Comparison of ENCODE assay signal across 9 mouse cellular contexts in the genomic region with DNA sequence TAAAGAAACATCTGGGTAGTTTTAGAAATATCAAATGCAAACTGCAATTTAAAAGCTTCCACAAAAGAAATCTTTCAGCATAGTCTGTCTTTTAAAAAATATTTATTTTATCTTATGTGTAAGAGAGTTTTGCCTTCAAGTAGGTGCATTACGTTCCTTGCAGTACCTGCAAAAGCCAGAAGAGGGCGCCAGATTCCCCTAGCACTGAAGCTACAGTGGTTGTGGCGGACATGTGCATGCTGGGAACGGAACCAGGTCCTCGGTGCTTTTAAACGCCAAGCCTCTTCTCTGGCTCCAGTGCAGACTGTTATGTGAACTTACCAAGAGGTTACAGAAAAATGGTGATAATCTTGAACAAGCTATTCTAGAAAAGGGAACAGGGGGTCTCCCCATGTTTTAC. TPM values are rescaled to one million over a fixed set of nuclear protein-coding genes. Genes with fewer than 3 reads are reported as not detected.
DNase-seq lines count a peak whose midpoint lies in the region; ATAC-seq and TF ChIP-seq lines count a peak whose summit lies in the region.
"Had no signal": no experiment of that assay in that cellular context is flagged by ENCODE, and none has a peak within 500 bp of the region (broad histone marks: within the 10 kb centered on the region; RNA-seq: fewer than 3 reads in every experiment).

No protein-coding gene starts in this region.

- TF ChIP-seq POLR2A in CH12.LX (IDR thresholded peaks at IDR 0.05; ENCODE audit: low read depth, low read length) = no peak
- TF ChIP-seq POLR2A in bone marrow, adult 2 months (IDR thresholded peaks at IDR 0.05; ENCODE audit: borderline replicate concordance, control insufficient read depth, low read depth, low read length) = no peak

- no peak overlapping the region for H3K4me2 ChIP-seq in intestine, postnatal 0 days (replicated peaks; ENCODE audit: low read depth)
- no peak overlapping the region for H3K4me2 ChIP-seq in intestine, embryonic 15.5 days (replicated peaks)
- H3K4me2 ChIP-seq in CH12.LX (ENCODE audit: insufficient read depth, low read depth, poor library complexity, severe bottlenecking) = no peak overlapping the region
- H3K4me2 ChIP-seq: embryonic facial prominence, embryonic 13.5 days had no signal

- no peak for TF ChIP-seq EP300 in CH12.LX (IDR thresholded peaks at IDR 0.05; ENCODE audit: low read length)

- H3K4me1 ChIP-seq in intestine, postnatal 0 days (replicated peaks; ENCODE audit: control insufficient read depth, insufficient read depth, low read length) = no peaks in the 10 kb centered on the region
- H3K4me1 ChIP-seq in intestine, embryonic 15.5 days (replicated peaks) = peaks cover 4% of the 10 kb centered on the region
- peaks cover 11 to 14% of the 10 kb centered on the region in 2 experiments for H3K4me1 ChIP-seq in CH12.LX (ENCODE audit: control insufficient read depth in 1 of 2, insufficient read depth in 2 of 2)
- H3K4me1 ChIP-seq in bone marrow, adult 2 months (ENCODE audit: control insufficient read depth, insufficient read depth, low read length) = peaks cover 6% of the 10 kb centered on the region

- H3K79me2 ChIP-seq in CH12.LX (replicated peaks; ENCODE audit: control insufficient read depth, extremely low read depth, insufficient read depth, poor library complexity, severe bottlenecking) = no peaks in the 10 kb centered on the region

- 71% methylated on average over 6 of the region's 6 CpGs for WGBS in intestine, postnatal 0 days
- 70% methylated on average over 6 of the region's 6 CpGs for WGBS in intestine, embryonic 15.5 days
- 69% methylated on average over 6 of the region's 6 CpGs for WGBS in bone marrow, adult 2 months

- no peaks in the 10 kb centered on the region for H3K36me3 ChIP-seq in intestine, postnatal 0 days (ENCODE audit: control insufficient read depth, insufficient read depth)
- no peaks in the 10 kb centered on the region for H3K36me3 ChIP-seq in intestine, embryonic 15.5 days
- no peaks in the 10 kb centered on the region for H3K36me3 ChIP-seq in CH12.LX (replicated peaks in 1 of 2; ENCODE audit: control insufficient read depth in 1 of 2, insufficient read depth in 1 of 2, low read length in 1 of 2)
- H3K36me3 ChIP-seq in splenic B cell, adult 2 months (ENCODE audit: control insufficient read depth, insufficient read depth, low read length, poor library complexity, severe bottlenecking) = no peaks in the 10 kb centered on the region
- H3K36me3 ChIP-seq: embryonic facial prominence, embryonic 13.5 days had no signal

- H3K9me3 ChIP-seq in intestine, postnatal 0 days (ENCODE audit: control insufficient read depth) = no peaks in the 10 kb centered on the region
- no peaks in the 10 kb centered on the region for H3K9me3 ChIP-seq in intestine, embryonic 15.5 days
- peaks cover 4% of the 10 kb centered on the region for H3K9me3 ChIP-seq in CH12.LX (replicated peaks; ENCODE audit: low read length)
- H3K9me3 ChIP-seq: embryonic facial prominence, embryonic 13.5 days had no signal

- dilution Hi-C loops in CH12.LX (cut with MboI; ENCODE audit: extremely low pct_ligation_motif_present, extremely low pct_unique_long_range_greater_than_20kb, low sequenced_read_pairs) = no loop called here

- H3K9ac ChIP-seq in intestine, postnatal 0 days (ENCODE audit: low read depth, low read length) = no peak overlapping the region
- no peak overlapping the region for H3K9ac ChIP-seq in intestine, embryonic 15.5 days
- H3K9ac ChIP-seq in CH12.LX (ENCODE audit: insufficient read depth, low read depth) = no peak overlapping the region
- H3K9ac ChIP-seq: embryonic facial prominence, embryonic 13.5 days had no signal

- peak; percentile 18 for TF ChIP-seq RAD21 in CH12.LX (IDR thresholded peaks at IDR 0.05; ENCODE audit: low read depth, low read length)

- peak; percentile 77 for TF ChIP-seq CTCF in intestine, postnatal 0 days (IDR thresholded peaks at IDR 0.05; ENCODE audit: low read depth)
- peak; percentile 67 to 89 for TF ChIP-seq CTCF in CH12.LX (conservative IDR thresholded peaks at IDR 0.05 in 1 of 2, IDR thresholded peaks at IDR 0.05 in 1 of 2; ENCODE audit: low read depth in 2 of 2, low read length in 2 of 2)
- peak; percentile 69 for TF ChIP-seq CTCF in bone marrow, adult 2 months (IDR thresholded peaks at IDR 0.05; ENCODE audit: control insufficient read depth, insufficient read depth, low read length)

- ATAC-seq in intestine, postnatal 0 days = no peak
- ATAC-seq in intestine, embryonic 15.5 days = no peak
- no peak for ATAC-seq in monocyte, adult 5-6 weeks (replicated peaks; ENCODE audit: insufficient number of reproducible peaks, low FRiP score, low TSS enrichment, poor library complexity, severe bottlenecking)

- no peak overlapping the region for H3K4me3 ChIP-seq in intestine, postnatal 0 days (ENCODE audit: low read depth, low read length)
- no peak overlapping the region for H3K4me3 ChIP-seq in intestine, embryonic 15.5 days (replicated peaks)
- H3K4me3 ChIP-seq in CH12.LX (replicated peaks in 1 of 3; ENCODE audit: low read depth in 2 of 3, low read length in 2 of 3, poor library complexity in 1 of 3) = no peak overlapping the region
- H3K4me3 ChIP-seq in bone marrow, adult 2 months (replicated peaks; ENCODE audit: control insufficient read depth, low read depth, low read length) = no peak overlapping the region
- H3K4me3 ChIP-seq: embryonic facial prominence, embryonic 13.5 days had no signal

- H3K27me3 ChIP-seq in intestine, postnatal 0 days (replicated peaks; ENCODE audit: control insufficient read depth, insufficient read depth, low read length) = no peaks in the 10 kb centered on the region
- H3K27me3 ChIP-seq in intestine, embryonic 15.5 days (replicated peaks) = no peaks in the 10 kb centered on the region
- H3K27me3 ChIP-seq in CH12.LX (replicated peaks) = peaks cover 71% of the 10 kb centered on the region
- H3K27me3 ChIP-seq in splenic B cell, adult 2 months (ENCODE audit: control insufficient read depth, insufficient read depth, low read length, poor library complexity, severe bottlenecking) = no peaks in the 10 kb centered on the region
- H3K27me3 ChIP-seq: embryonic facial prominence, embryonic 13.5 days had no signal

- no peak overlapping the region for H3K27ac ChIP-seq in intestine, postnatal 0 days (ENCODE audit: low read depth, low read length)
- H3K27ac ChIP-seq in intestine, embryonic 15.5 days = no peak overlapping the region
- no peak overlapping the region for H3K27ac ChIP-seq in CH12.LX (ENCODE audit: insufficient read depth, low read depth)
- no peak overlapping the region for H3K27ac ChIP-seq in bone marrow, adult 2 months (ENCODE audit: control insufficient read depth, insufficient read depth, low read depth, low read length, poor library complexity)
- H3K27ac ChIP-seq: embryonic facial prominence, embryonic 13.5 days had no signal

- peak; percentile 49 for DNase-seq in CH12.LX (ENCODE audit: extremely low read depth)
- peak; percentile 67 for DNase-seq in splenic B cell, adult 2 months (ENCODE audit: low read depth, low spot score)
- DNase-seq in adrenal gland, adult 2 months = no peak
- DNase-seq in layer of hippocampus, adult 9-10 months (ENCODE audit: low spot score) = no peak

- in situ Hi-C loops in CH12.LX (cut with MboI; ENCODE audit: low pct_ligation_motif_present, low pct_unique_long_range_greater_than_20kb, low sequenced_read_pairs) = no loop called here

RNA-seq across cellular contexts. Expression of a gene that starts 16.3 kb away (rescaled TPM):
- 11.3 and 11.7 TPM in 2 replicates for polyA plus RNA-seq in intestine, postnatal 0 days (2015; fragmentation: Nextera tagmentation; extraction: Ambion mirVana)
- 13.1 and 14.7 TPM in 2 replicates for polyA plus RNA-seq in intestine, embryonic 15.5 days (2015; fragmentation: Nextera tagmentation; extraction: Ambion mirVana)
- total RNA-seq in CH12.LX (2012; rRNA removed) (12.1 and 13.6 TPM in 2 replicates), CH12.LX (2014; rRNA removed) (6.0 and 7.0 TPM in 2 replicates)
- polyA plus RNA-seq in CH12.LX (2012; ENCODE audit: insufficient read length, low read depth) = 6.2 and 9.7 TPM in 2 replicates
- polyA plus RNA-seq in bone marrow, adult 2 months (2011; ENCODE audit: insufficient read depth, insufficient read length, low replicate concordance, missing spikeins) = 7.4 and 15.0 TPM in 2 replicates
- 10 to 100 TPM; 10.1 to 17.1 TPM for total RNA-seq in adrenal gland, adult 2 months (2021)
- 26.4 and 40.6 TPM in 2 replicates for polyA plus RNA-seq in adrenal gland, adult 2 months (2012; rRNA removed)
- total RNA-seq in monocyte, adult 5-6 weeks (2017) = 9.4 to 14.5 TPM (median 13.7 TPM) in 3 replicates

RNA-seq across cellular contexts. Expression of a gene that starts 32.3 kb away (rescaled TPM):
- 5.2 and 6.1 TPM in 2 replicates for polyA plus RNA-seq in intestine, postnatal 0 days (2015; fragmentation: Nextera tagmentation; extraction: Ambion mirVana)
- polyA plus RNA-seq in intestine, embryonic 15.5 days (2015; fragmentation: Nextera tagmentation; extraction: Ambion mirVana) = 6.3 and 6.6 TPM in 2 replicates
- total RNA-seq in CH12.LX (2012; rRNA removed) (0.13 and 0.76 TPM in 2 replicates), CH12.LX (2014; rRNA removed) (0.15 and 0.19 TPM in 2 replicates)
- polyA plus RNA-seq in CH12.LX (2012; ENCODE audit: insufficient read length, low read depth) = 0.12 TPM in 1 of 2 replicates, not detected in the other
- polyA plus RNA-seq in bone marrow, adult 2 months (2011; ENCODE audit: insufficient read depth, insufficient read length, low replicate concordance, missing spikeins) = 1.5 and 1.8 TPM in 2 replicates
- total RNA-seq in adrenal gland, adult 2 months (2021) = 10 to 100 TPM; 14.8 to 24.8 TPM
- 14.6 and 17.9 TPM in 2 replicates for polyA plus RNA-seq in adrenal gland, adult 2 months (2012; rRNA removed)
- not detected in 3 replicates for total RNA-seq in monocyte, adult 5-6 weeks (2017)

RNA-seq across cellular contexts. Expression of a gene that starts 41.4 kb away (rescaled TPM):
- 35.0 and 36.1 TPM in 2 replicates for polyA plus RNA-seq in intestine, postnatal 0 days (2015; fragmentation: Nextera tagmentation; extraction: Ambion mirVana)
- polyA plus RNA-seq in intestine, embryonic 15.5 days (2015; fragmentation: Nextera tagmentation; extraction: Ambion mirVana) = 39.7 and 44.3 TPM in 2 replicates
- total RNA-seq in CH12.LX (2012; rRNA removed) (36.7 and 40.2 TPM in 2 replicates), CH12.LX (2014; rRNA removed) (25.1 and 28.8 TPM in 2 replicates)
- 31.2 and 31.8 TPM in 2 replicates for polyA plus RNA-seq in CH12.LX (2012; ENCODE audit: insufficient read length, low read depth)
- polyA plus RNA-seq in bone marrow, adult 2 months (2011; ENCODE audit: insufficient read depth, insufficient read length, low replicate concordance, missing spikeins) = 8.3 and 14.6 TPM in 2 replicates
- 10 to 100 TPM; 28.8 to 35.6 TPM for total RNA-seq in adrenal gland, adult 2 months (2021)
- 59.5 and 66.8 TPM in 2 replicates for polyA plus RNA-seq in adrenal gland, adult 2 months (2012; rRNA removed)
- total RNA-seq in monocyte, adult 5-6 weeks (2017) = 16.7 to 31.7 TPM (median 22.8 TPM) in 3 replicates

RNA-seq across cellular contexts. Expression of a gene that starts 58.4 kb away (rescaled TPM):
- 348 and 382 TPM in 2 replicates for polyA plus RNA-seq in intestine, postnatal 0 days (2015; fragmentation: Nextera tagmentation; extraction: Ambion mirVana)
- polyA plus RNA-seq in intestine, embryonic 15.5 days (2015; fragmentation: Nextera tagmentation; extraction: Ambion mirVana) = 153 and 171 TPM in 2 replicates
- total RNA-seq in CH12.LX (2012; rRNA removed) (67.3 and 93.0 TPM in 2 replicates), CH12.LX (2014; rRNA removed) (134 and 146 TPM in 2 replicates)
- 310 and 338 TPM in 2 replicates for polyA plus RNA-seq in CH12.LX (2012; ENCODE audit: insufficient read length, low read depth)
- 43.9 and 52.7 TPM in 2 replicates for polyA plus RNA-seq in bone marrow, adult 2 months (2011; ENCODE audit: insufficient read depth, insufficient read length, low replicate concordance, missing spikeins)
- 100 to 1,000 TPM in 1 of 2 experiments, 10 to 100 TPM in 1; 92.7 to 160 TPM for total RNA-seq in adrenal gland, adult 2 months (2021)
- 336 and 430 TPM in 2 replicates for polyA plus RNA-seq in adrenal gland, adult 2 months (2012; rRNA removed)
- total RNA-seq in monocyte, adult 5-6 weeks (2017) = 16.7 to 76.6 TPM (median 44.4 TPM) in 3 replicates

Comparison
In these comparisons a context has a peak if more than half of its experiments do, and no peak if none do; other contexts are left out.
1. DNase-seq: peak in CH12.LX (single experiment) and splenic B cell, adult 2 months (single experiment); none in adrenal gland, adult 2 months (single experiment) and layer of hippocampus, adult 9-10 months (single experiment).
2. Peak in every context shown above with its lines, with median percentiles within 50 percentile points of each other: CTCF ChIP-seq.